Mouse (Mus musculus) lung, adult 2 months (tissue): ENCODE data around the gene Cldn12. TPM values are rescaled to one million over a fixed set of nuclear protein-coding genes. Genes with fewer than 3 reads are reported as not detected.

Source experiments
- DNase-seq: peaks from one replicate; pipeline ENCODE4 v3.0.0; 2022
- H3K4me1 ChIP-seq: fragments of 200-500 bp; 2 replicates; pipeline ENCODE4 v1.6.1; 2011; ENCODE audit warnings: low read length; ENCODE audit not compliant: control insufficient read depth, insufficient read depth
- H3K4me3 ChIP-seq: fragments of 200-500 bp; replicated peaks from 2 replicates; pipeline ENCODE3; 2011; ENCODE audit warnings: low read depth, mild to moderate bottlenecking, control low read depth, low read length; ENCODE audit errors: extremely low read depth
- CTCF ChIP-seq: fragments of 200-500 bp; IDR thresholded peaks from 2 replicates; pipeline ENCODE4 v1.5.1; 2011; ENCODE audit warnings: mild to moderate bottlenecking, low read length, control low read depth; ENCODE audit not compliant: insufficient read depth
- POLR2A ChIP-seq: fragments of 200-500 bp; IDR thresholded peaks from 2 replicates; pipeline ENCODE4 v1.6.1; 2011; ENCODE audit warnings: low read depth, mild to moderate bottlenecking, control low read depth, low read length, borderline replicate concordance; ENCODE audit errors: extremely low read depth
- WGBS: fragments of 180-500 bp; shearing (Covaris S2); methylation state at CpG from one replicate; pipeline ENCODE4 v1.1.7; 2018; 5-methylcytosine and 5-hydroxymethylcytosine counted together
- polyA plus RNA-seq: library from polyadenylated mRNA; depleted of rRNA; stranded (reverse); fragments of >200 nt; gene quantifications from 2 replicates; pipeline ENCODE4 v1.2.3, GENCODE M21; 2012; rRNA removed

The Cldn12 gene
- 14.3 and 16.5 TPM in 2 replicates for polyA plus RNA-seq

GRCm38 (mm10) chr5:5514196-5515076 is at the start of gene Cldn12:
TSS of gene Cldn12 (minus strand) at chr5:5514958.
- no peak for TF ChIP-seq CTCF
- peak; percentile 60; the same call in 1 of the 2 replicates for TF ChIP-seq POLR2A
- no peaks in the 10 kb centered on the region; the same call in 1 of the 2 replicates for H3K4me1 ChIP-seq
- under 1% methylated on average over 78 of the region's 79 CpGs for WGBS

GRCm38 (mm10) chr5:5562435-5562834 is 47.7 kb upstream of the Cldn12 start:
- no peak for DNase-seq

More at GRCm38 (mm10) chr5:5514196-5515076, at the start of gene Cldn12:
- H3K4me3 ChIP-seq, result peak within 1 kb of the TSS; percentile 78
- DNase-seq, result peak; percentile 93

GRCm38 (mm10) chr5:5561041-5561706 is 46.4 kb upstream of the Cldn12 start:
- no peak for DNase-seq
- WGBS, result 56% methylated on average over 4 of the region's 4 CpGs
- TF ChIP-seq POLR2A, result no peak
- H3K4me3 ChIP-seq, result no peak overlapping the region
- no peaks in the 10 kb centered on the region for H3K4me1 ChIP-seq

More at GRCm38 (mm10) chr5:5562435-5562834, 47.7 kb upstream of the Cldn12 start:
- WGBS, result 69% methylated on average over 3 of the region's 3 CpGs
- no peaks in the 10 kb centered on the region for H3K4me1 ChIP-seq
- TF ChIP-seq POLR2A (no peak), CTCF (no peak)
- no peak overlapping the region for H3K4me3 ChIP-seq

- TF ChIP-seq CTCF, result no peak
- no peak for TF ChIP-seq POLR2A
- Histone ChIP-seq H3K4me1 (no peaks in the 10 kb centered on the region), H3K4me3 (peak overlapping the region; percentile 82)
- WGBS, result 38% methylated on average over 8 of the region's 8 CpGs
- no peak for DNase-seq
Observed at GRCm38 (mm10) chr5:5559798-5560197, 45.0 kb upstream of the Cldn12 start.

GRCm38 (mm10) chr5:5559079-5559740 is 44.5 kb upstream of the Cldn12 start, which contains the start of gene Gtpbp10:
TSS of gene Gtpbp10 (minus strand) at chr5:5559538.
- Histone ChIP-seq H3K4me1 (no peaks in the 10 kb centered on the region), H3K4me3 (peak within 1 kb of the TSS; percentile 82)
- WGBS, result under 1% methylated on average over 43 of the region's 43 CpGs
- TF ChIP-seq CTCF (no peak), POLR2A (peak; percentile 73; the same call in 1 of the 2 replicates)
- peak; percentile 91 for DNase-seq

- H3K4me3 ChIP-seq, result no peak overlapping the region
- 87% methylated on average over 1 of the region's 1 CpGs for WGBS
- TF ChIP-seq CTCF (no peak), POLR2A (no peak)
- no peaks in the 10 kb centered on the region for H3K4me1 ChIP-seq
- DNase-seq, result no peak
Observed at GRCm38 (mm10) chr5:5551110-5551509, 36.4 kb upstream of the Cldn12 start.

GRCm38 (mm10) chr5:5540385-5540784 is 25.6 kb upstream of the Cldn12 start:
- DNase-seq, result no peak
- no peaks in the 10 kb centered on the region for H3K4me1 ChIP-seq
- WGBS, result 58% methylated on average over 3 of the region's 3 CpGs
- H3K4me3 ChIP-seq, result no peak overlapping the region
- TF ChIP-seq POLR2A, result no peak
- no peak for TF ChIP-seq CTCF

- H3K4me3 ChIP-seq, result no peak overlapping the region
- H3K4me1 ChIP-seq, result no peaks in the 10 kb centered on the region
- WGBS, result 52% methylated on average over 3 of the region's 3 CpGs
- DNase-seq, result no peak
- TF ChIP-seq POLR2A, result no peak
- TF ChIP-seq CTCF, result no peak
Observed at GRCm38 (mm10) chr5:5539771-5540170, 25.0 kb upstream of the Cldn12 start.

GRCm38 (mm10) chr5:5536131-5536530 is 21.4 kb upstream of the Cldn12 start:
- Histone ChIP-seq H3K4me3 (no peak overlapping the region), H3K4me1 (no peaks in the 10 kb centered on the region)
- no peak for TF ChIP-seq CTCF
- no peak for TF ChIP-seq POLR2A
- DNase-seq, result no peak
- WGBS, result 97% methylated on average over 1 of the region's 1 CpGs
